Mouse (Mus musculus): ENCODE data around the gene Clic5. TPM values are rescaled to one million over a fixed set of nuclear protein-coding genes. Genes with fewer than 3 reads are reported as not detected.

Gene Clic5
- polyA plus RNA-seq, 1 experiment: 26.7 TPM

GRCm38 (mm10) chr17:44309914-44310622 is 121.7 kb downstream of the Clic5 start:
- Histone ChIP-seq H3K4me1 (ENCODE audit: control insufficient read depth, insufficient read depth, insufficient read length, low read length) (no peaks in the 10 kb centered on the region), H3K36me3 (ENCODE audit: control insufficient read depth, insufficient read depth, low read length) (no peaks in the 10 kb centered on the region), H3K27me3 (ENCODE audit: control insufficient read depth, insufficient read depth, low read length) (no peaks in the 10 kb centered on the region), H3K27ac (ENCODE audit: insufficient read depth, low read depth, low read length) (no peak overlapping the region), H3K4me3 (ENCODE audit: low read depth, low read length) (no peak overlapping the region)
- TF ChIP-seq POLR2A (IDR thresholded peaks at IDR 0.05; ENCODE audit: low read depth, low read length) (no peak), CTCF (IDR thresholded peaks at IDR 0.05; ENCODE audit: extremely low read depth, insufficient read length, insufficient replicate concordance, low read depth, low read length) (no peak)
- WGBS: 61% methylated on average over 10 of the region's 10 CpGs

GRCm38 (mm10) chr17:44325314-44325713 is 136.9 kb downstream of the Clic5 start:
- TF ChIP-seq POLR2A (IDR thresholded peaks at IDR 0.05; ENCODE audit: low read depth, low read length) (no peak), CTCF (IDR thresholded peaks at IDR 0.05; ENCODE audit: extremely low read depth, insufficient read length, insufficient replicate concordance, low read depth, low read length) (no peak)
- Histone ChIP-seq H3K36me3 (ENCODE audit: control insufficient read depth, insufficient read depth, low read length) (no peaks in the 10 kb centered on the region), H3K27ac (ENCODE audit: insufficient read depth, low read depth, low read length) (no peak overlapping the region), H3K4me1 (ENCODE audit: control insufficient read depth, insufficient read depth, insufficient read length, low read length) (no peaks in the 10 kb centered on the region), H3K4me3 (ENCODE audit: low read depth, low read length) (no peak overlapping the region), H3K27me3 (ENCODE audit: control insufficient read depth, insufficient read depth, low read length) (no peaks in the 10 kb centered on the region)
- 76% methylated on average over 10 of the region's 10 CpGs for WGBS

- Histone ChIP-seq H3K4me3 (ENCODE audit: low read depth, low read length) (no peak overlapping the region), H3K4me1 (ENCODE audit: control insufficient read depth, insufficient read depth, insufficient read length, low read length) (no peaks in the 10 kb centered on the region), H3K36me3 (ENCODE audit: control insufficient read depth, insufficient read depth, low read length) (no peaks in the 10 kb centered on the region), H3K27ac (ENCODE audit: insufficient read depth, low read depth, low read length) (no peak overlapping the region), H3K27me3 (ENCODE audit: control insufficient read depth, insufficient read depth, low read length) (no peaks in the 10 kb centered on the region)
- no peak for TF ChIP-seq CTCF (IDR thresholded peaks at IDR 0.05; ENCODE audit: extremely low read depth, insufficient read length, insufficient replicate concordance, low read depth, low read length)
- whole genome bisulfite sequencing: 58% methylated on average over 10 of the region's 10 CpGs
Measured at GRCm38 (mm10) chr17:44327279-44328146, 139.1 kb downstream of the Clic5 start.

GRCm38 (mm10) chr17:44328147-44328482 is 139.7 kb downstream of the Clic5 start:
- no peaks in the 10 kb centered on the region for H3K4me1 ChIP-seq (ENCODE audit: control insufficient read depth, insufficient read depth, insufficient read length, low read length)
- 66% methylated on average over 5 of the region's 5 CpGs for WGBS
- no peak overlapping the region for H3K27ac ChIP-seq (ENCODE audit: insufficient read depth, low read depth, low read length)
- H3K36me3 ChIP-seq (ENCODE audit: control insufficient read depth, insufficient read depth, low read length): no peaks in the 10 kb centered on the region
- no peak for TF ChIP-seq CTCF (IDR thresholded peaks at IDR 0.05; ENCODE audit: extremely low read depth, insufficient read length, insufficient replicate concordance, low read depth, low read length)
- no peak for TF ChIP-seq POLR2A (IDR thresholded peaks at IDR 0.05; ENCODE audit: low read depth, low read length)
- no peak overlapping the region for H3K4me3 ChIP-seq (ENCODE audit: low read depth, low read length)
- H3K27me3 ChIP-seq (ENCODE audit: control insufficient read depth, insufficient read depth, low read length): no peaks in the 10 kb centered on the region

Other genes with a start within 250 kb of the Clic5 start
- gene Enpp5, start 109.8 kb upstream of the Clic5 start, polyA plus RNA-seq (2012; rRNA removed): 2.5 TPM in 2 replicates
- gene Enpp4, start 82.8 kb upstream of the Clic5 start, polyA plus RNA-seq (2012; rRNA removed): 0.70 and 1.5 TPM in 2 replicates